Mouse (Mus musculus) liver, embryonic 14.5 days (tissue): ENCODE measurements around the gene Accs.

Experiments
- CTCF ChIP-seq: IDR thresholded peaks from 2 replicates; pipeline ENCODE4 v1.5.1; 2016; ENCODE audit warnings: antibody characterized with exemption, low read depth, control low read depth
- EP300 ChIP-seq: IDR thresholded peaks from 2 replicates; pipeline ENCODE4 v1.6.1; 2016; ENCODE audit warnings: antibody characterized with exemption, low read depth

- TF ChIP-seq CTCF (no peak), EP300 (no peak)
These were observed 65.7 kb downstream of the Accs start for GRCm38 (mm10) chr2:93783926-93784539.
